ENCODE assay signal across 9 mouse cellular contexts in the genomic region with DNA sequence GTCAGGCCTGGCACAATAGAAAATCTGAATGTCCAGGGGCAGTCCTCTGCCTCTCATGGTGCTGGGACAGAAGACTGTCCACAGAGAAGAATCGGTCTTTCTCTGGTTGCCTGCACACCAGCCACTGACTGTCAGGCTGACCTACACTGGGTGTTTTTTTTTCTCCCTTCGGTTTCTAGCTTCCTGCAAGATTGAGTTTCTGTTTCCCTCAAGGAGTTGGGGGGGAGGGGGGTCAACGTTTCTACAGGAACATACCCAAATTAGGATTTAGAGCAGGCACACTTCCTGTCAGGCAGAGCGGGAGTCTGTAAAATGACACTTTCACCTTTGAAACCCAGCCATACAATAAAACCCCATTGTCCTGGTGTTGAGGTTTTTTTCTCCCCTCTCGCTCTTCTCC. TPM values are rescaled to one million over a fixed set of nuclear protein-coding genes. Genes with fewer than 3 reads are reported as not detected.
DNase-seq lines count a peak whose midpoint lies in the region; ATAC-seq lines count a peak whose summit lies in the region.
"Had no signal": no experiment of that assay in that cellular context is flagged by ENCODE, and none has a peak within 500 bp of the region (broad histone marks: within the 10 kb centered on the region; RNA-seq: fewer than 3 reads in every experiment).

No protein-coding gene starts in this region.

- peaks cover 10% of the 10 kb centered on the region; the same call in 1 of the 2 replicates for H3K36me3 ChIP-seq in heart, embryonic 15.5 days
- no peaks in the 10 kb centered on the region; the same call in none of the 2 replicates for H3K36me3 ChIP-seq in embryonic facial prominence, embryonic 11.5 days (replicated peaks; ENCODE audit: control insufficient read depth, insufficient read depth, low read depth, low read length)

- peaks cover 2% of the 10 kb centered on the region; the same call in 1 of the 2 replicates for H3K4me1 ChIP-seq in heart, embryonic 15.5 days (replicated peaks)
- H3K4me1 ChIP-seq in embryonic facial prominence, embryonic 11.5 days (ENCODE audit: control insufficient read depth, insufficient read depth, low read length), result no peaks in the 10 kb centered on the region

- H3K27ac ChIP-seq in heart, embryonic 15.5 days, result 0 out of 2 replicates have a peak overlapping the region, but pooled peaks have one; percentile 2
- H3K27ac ChIP-seq in embryonic facial prominence, embryonic 11.5 days (replicated peaks; ENCODE audit: low read depth, low read length), result peak overlapping the region; percentile 35; the same call in 1 of the 2 replicates

- no peaks in the 10 kb centered on the region for H3K9me3 ChIP-seq in heart, embryonic 15.5 days (replicated peaks)
- no peaks in the 10 kb centered on the region for H3K9me3 ChIP-seq in embryonic facial prominence, embryonic 11.5 days (replicated peaks; ENCODE audit: control insufficient read depth, low read length)

- peak overlapping the region; percentile 49 for H3K4me2 ChIP-seq in heart, embryonic 15.5 days
- peak overlapping the region; percentile 38 for H3K4me2 ChIP-seq in embryonic facial prominence, embryonic 11.5 days (ENCODE audit: low read depth, low read length)

- 0 out of 2 replicates have a peak, but pooled peaks have one; percentile 50 for ATAC-seq in heart, embryonic 15.5 days (replicated peaks; ENCODE audit: insufficient number of reproducible peaks, insufficient read depth, low FRiP score, low read depth)
- ATAC-seq in embryonic facial prominence, embryonic 11.5 days (replicated peaks; ENCODE audit: insufficient number of reproducible peaks, low FRiP score, low TSS enrichment, low read depth), result peak; percentile 75; the same call in 1 of the 2 replicates
- ATAC-seq: Patski had no signal

- H3K27me3 ChIP-seq in heart, embryonic 15.5 days, result no peaks in the 10 kb centered on the region
- H3K27me3 ChIP-seq in embryonic facial prominence, embryonic 11.5 days (ENCODE audit: control insufficient read depth, insufficient read depth, low read length), result no peaks in the 10 kb centered on the region
- H3K27me3 ChIP-seq: Patski had no signal

- H3K4me3 ChIP-seq in heart, embryonic 15.5 days, result peak overlapping the region; percentile 33
- H3K4me3 ChIP-seq in embryonic facial prominence, embryonic 11.5 days (ENCODE audit: low read depth, low read length), result peak overlapping the region; percentile 24

- 27% methylated on average over 5 of the region's 5 CpGs for WGBS in heart, embryonic 15.5 days
- 3% methylated on average over 5 of the region's 5 CpGs for WGBS in embryonic facial prominence, embryonic 11.5 days

- no peak for DNase-seq in heart, adult 8-10 months (ENCODE audit: low spot score)
- DNase-seq in embryonic facial prominence, embryonic 11.5 days (ENCODE audit: low spot score), result peak; percentile 80
- peak; percentile 14 to 37 for DNase-seq in kidney, postnatal 36 days
- DNase-seq in natural killer cell, adult 2 months (ENCODE audit: low spot score in 2 of 2), result peak; percentile 7 to 11
- DNase-seq in frontal cortex, postnatal 14 days (ENCODE audit: low spot score in 2 of 2), result no peak
- no peak for DNase-seq in layer of hippocampus, adult 9-11 months
- DNase-seq in frontal cortex, postnatal 25 days (ENCODE audit: low spot score in 2 of 2), result no peak

- peak overlapping the region; percentile 10; the same call in 1 of the 2 replicates for H3K9ac ChIP-seq in heart, embryonic 15.5 days
- H3K9ac ChIP-seq in embryonic facial prominence, embryonic 11.5 days (replicated peaks; ENCODE audit: low read length), result peak overlapping the region; percentile 54

RNA-seq across cellular contexts. Expression of a gene that starts 26.2 kb away (rescaled TPM):
- 27.4 and 40.5 TPM in 2 replicates for polyA plus RNA-seq in heart, embryonic 15.5 days (2015; fragmentation: Nextera tagmentation; extraction: Ambion mirVana)
- total RNA-seq in heart, adult 8-10 months (2022), result 100 to 1,000 TPM in 1 of 4 experiments, 10 to 100 TPM in 3; 87.7 to 103 (median 95.8) TPM
- polyA plus RNA-seq in embryonic facial prominence, embryonic 11.5 days (2014; fragmentation: Nextera tagmentation; extraction: Ambion mirVana), result 16.2 and 18.5 TPM in 2 replicates

RNA-seq across cellular contexts. Expression of a gene that starts 55.1 kb away (rescaled TPM):
- polyA plus RNA-seq in heart, embryonic 15.5 days (2015; fragmentation: Nextera tagmentation; extraction: Ambion mirVana), result 12.6 and 16.1 TPM in 2 replicates
- total RNA-seq in heart, adult 8-10 months (2022), result 1 to 10 TPM; 4.9 to 8.2 (median 5.4) TPM
- polyA plus RNA-seq in embryonic facial prominence, embryonic 11.5 days (2014; fragmentation: Nextera tagmentation; extraction: Ambion mirVana), result 32.2 and 34.4 TPM in 2 replicates

Comparison
In these comparisons a context has a peak if more than half of its experiments do, and no peak if none do; other contexts are left out.
1. DNase-seq: peak in embryonic facial prominence, embryonic 11.5 days (single experiment), kidney, postnatal 36 days (2 of 2) and natural killer cell, adult 2 months (2 of 2); none in heart, adult 8-10 months (single experiment), frontal cortex, postnatal 14 days (0 of 2), layer of hippocampus, adult 9-11 months (single experiment) and frontal cortex, postnatal 25 days (0 of 2).